Mouse (Mus musculus) CH12.LX (cell line): ENCODE results near the gene Cks2.

Experiments used
- CTCF ChIP-seq, 2 experiments: IDR thresholded peaks in 1 of 2; conservative IDR thresholded peaks in 1 of 2; 2 replicates each; pipeline ENCODE4 v1.5.1; 2011 to 2012; ENCODE audit warnings: low read depth in 2 of 2, low read length in 2 of 2, improper control_type of control experiment in 1 of 2, inconsistent platforms in 1 of 2, mild to moderate bottlenecking in 1 of 2, moderate library complexity in 1 of 2
- E2F4 ChIP-seq: IDR thresholded peaks from 2 replicates; pipeline ENCODE4 v1.6.1; 2011; ENCODE audit warnings: low read depth, low read length, improper control_type of control experiment; ENCODE audit not compliant: insufficient replicate concordance
- EP300 ChIP-seq: IDR thresholded peaks from 2 replicates; pipeline ENCODE4 v1.6.1; 2011; ENCODE audit warnings: low read length, improper control_type of control experiment
- HCFC1 ChIP-seq: IDR thresholded peaks from 2 replicates; pipeline ENCODE4 v1.6.1; 2012; ENCODE audit warnings: low read depth, mild to moderate bottlenecking, inconsistent platforms, low read length, improper control_type of control experiment
- KAT2A ChIP-seq: IDR thresholded peaks from 2 replicates; pipeline ENCODE4 v1.6.1; 2012; ENCODE audit warnings: low read length, improper control_type of control experiment, inconsistent platforms; ENCODE audit not compliant: insufficient replicate concordance
- MAZ ChIP-seq: IDR thresholded peaks from 2 replicates; pipeline ENCODE4 v1.6.1; 2012; ENCODE audit warnings: low read depth, mild to moderate bottlenecking, inconsistent platforms, low read length, improper control_type of control experiment, moderate library complexity
- POLR2A ChIP-seq: IDR thresholded peaks from 2 replicates; pipeline ENCODE4 v1.6.1; 2011; ENCODE audit warnings: low read depth, mild to moderate bottlenecking, improper control_type of control experiment, low read length
- TCF12 ChIP-seq: IDR thresholded peaks from 2 replicates; pipeline ENCODE4 v1.6.1; 2014; ENCODE audit warnings: low read depth, mild to moderate bottlenecking, inconsistent platforms, low read length, improper control_type of control experiment
- ZNF384 ChIP-seq: IDR thresholded peaks from 2 replicates; pipeline ENCODE4 v1.6.1; 2012; ENCODE audit warnings: low read depth, low read length, improper control_type of control experiment, inconsistent platforms

DNA sequence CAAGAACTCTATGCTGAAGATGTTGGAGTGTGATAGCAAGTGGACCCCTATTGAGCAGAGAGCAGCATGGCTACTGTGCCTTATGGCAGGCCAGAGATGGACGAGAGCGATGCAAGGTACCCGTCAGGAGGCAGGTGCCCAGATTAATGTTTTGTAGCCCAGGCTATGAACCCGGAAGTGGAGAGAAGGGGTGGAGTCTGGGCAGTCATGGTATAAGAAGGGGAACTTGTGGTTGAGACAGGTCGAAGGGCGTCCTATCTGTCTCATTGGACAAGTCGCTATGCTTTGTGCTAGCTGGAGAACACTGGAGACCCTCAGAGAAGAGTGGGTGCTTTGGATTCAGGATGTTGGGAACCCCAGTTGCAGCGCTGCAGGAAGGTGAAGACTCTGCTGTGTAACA, 44.9 kb upstream of the Cks2 start:
- TF ChIP-seq E2F4 (no peak), CTCF (conservative IDR thresholded peaks at IDR 0.05 in 1 of 2, IDR thresholded peaks at IDR 0.05 in 1 of 2; ENCODE audit: low read depth in 2 of 2, low read length in 2 of 2) (no peak), ZNF384 (no peak), HCFC1 (no peak), KAT2A (no peak), EP300 (no peak), MAZ (no peak), TCF12 (no peak), POLR2A (no peak)
